Mouse (Mus musculus): ENCODE data around the gene Rnf167. TPM values are rescaled to one million over a fixed set of nuclear protein-coding genes. Genes with fewer than 3 reads are reported as not detected.

Rnf167 gene
- polyA plus RNA-seq, 1 experiment from 2014 or later = 93.4 TPM

DNA sequence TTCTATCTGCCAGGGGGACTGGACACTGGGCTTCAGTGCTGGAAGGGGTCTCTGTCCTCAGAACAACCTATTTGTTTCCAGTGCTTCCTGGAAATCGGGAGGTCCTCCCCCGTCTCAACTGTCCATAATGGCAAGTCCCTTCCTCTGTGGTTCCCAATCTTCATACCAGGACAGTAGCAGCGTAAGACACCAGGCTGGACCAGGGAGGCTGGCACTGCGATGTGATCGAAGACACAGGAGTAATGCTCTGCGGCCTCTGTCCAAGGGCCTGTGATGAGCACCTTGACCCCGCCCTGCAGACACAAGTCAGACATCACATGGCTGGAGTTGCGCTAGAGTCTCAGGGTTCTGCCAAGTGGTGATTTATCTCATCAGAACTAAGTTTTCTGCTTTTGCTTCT is 32.3 kb downstream of the Rnf167 start:
- no peak overlapping the region for H3K4me3 ChIP-seq (replicated peaks; ENCODE audit: low read length)
- no peaks in the 10 kb centered on the region for H3K9me3 ChIP-seq (ENCODE audit: control insufficient read depth, low read length)
- peaks cover 8% of the 10 kb centered on the region; the same call in 1 of the 2 replicates for H3K4me1 ChIP-seq (replicated peaks; ENCODE audit: control insufficient read depth, insufficient read depth, low read length)
- 98% methylated on average over 8 of the region's 8 CpGs for WGBS
- no peak for ATAC-seq (ENCODE audit: low FRiP score)
- H3K36me3 ChIP-seq (replicated peaks; ENCODE audit: control insufficient read depth, insufficient read depth) = peaks cover 84% of the 10 kb centered on the region
- H3K4me2 ChIP-seq (replicated peaks) = no peak overlapping the region
- H3K27ac ChIP-seq = no peak overlapping the region
- H3K9ac ChIP-seq = no peak overlapping the region
- DNase-seq (ENCODE audit: low spot score) = no peak
- no peaks in the 10 kb centered on the region for H3K27me3 ChIP-seq (ENCODE audit: control insufficient read depth, insufficient read depth, low read length)

GRCm38 (mm10) chr11:70679894-70680293 is 32.9 kb downstream of the Rnf167 start:
- Histone ChIP-seq H3K4me3 (replicated peaks; ENCODE audit: low read length) (no peak overlapping the region), H3K4me2 (replicated peaks) (no peak overlapping the region), H3K4me1 (replicated peaks; ENCODE audit: control insufficient read depth, insufficient read depth, low read length) (peaks cover 8% of the 10 kb centered on the region; the same call in 1 of the 2 replicates), H3K36me3 (replicated peaks; ENCODE audit: control insufficient read depth, insufficient read depth) (peaks cover 83% of the 10 kb centered on the region), H3K9me3 (ENCODE audit: control insufficient read depth, low read length) (no peaks in the 10 kb centered on the region), H3K27ac (no peak overlapping the region), H3K27me3 (ENCODE audit: control insufficient read depth, insufficient read depth, low read length) (no peaks in the 10 kb centered on the region), H3K9ac (no peak overlapping the region)
- no peak for ATAC-seq (ENCODE audit: low FRiP score)
- DNase-seq (ENCODE audit: low spot score) = no peak
- 94% methylated on average over 7 of the region's 8 CpGs for WGBS

DNA sequence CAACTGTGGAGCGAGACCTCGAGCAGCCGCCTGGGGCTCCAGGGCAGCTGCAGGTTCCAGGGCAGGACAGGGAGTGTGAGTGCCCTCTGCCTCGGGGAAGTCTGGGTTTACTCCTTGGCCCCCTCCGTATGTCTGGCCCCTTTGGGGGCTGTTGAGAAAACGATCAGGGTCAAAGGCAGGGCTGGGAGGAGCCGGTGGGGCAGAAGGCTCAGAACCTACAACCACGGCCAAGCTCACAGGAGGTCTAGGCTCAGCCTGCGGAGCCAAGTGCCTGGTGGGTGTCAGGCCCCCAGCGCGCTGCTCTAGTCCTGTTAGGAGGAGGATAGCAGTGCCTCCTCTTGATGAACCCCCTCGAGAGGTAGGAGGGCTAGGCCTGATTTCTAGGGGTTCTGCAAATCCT is 34.1 kb downstream of the Rnf167 start:
- Histone ChIP-seq H3K27me3 (ENCODE audit: control insufficient read depth, insufficient read depth, low read length) (no peaks in the 10 kb centered on the region), H3K36me3 (replicated peaks; ENCODE audit: control insufficient read depth, insufficient read depth) (peaks cover 78% of the 10 kb centered on the region), H3K9ac (0 out of 2 replicates have a peak overlapping the region, but pooled peaks have one; percentile 12), H3K4me2 (replicated peaks) (no peak overlapping the region), H3K4me3 (replicated peaks; ENCODE audit: low read length) (no peak overlapping the region), H3K9me3 (ENCODE audit: control insufficient read depth, low read length) (no peaks in the 10 kb centered on the region), H3K4me1 (replicated peaks; ENCODE audit: control insufficient read depth, insufficient read depth, low read length) (peaks cover 8% of the 10 kb centered on the region; the same call in 1 of the 2 replicates), H3K27ac (no peak overlapping the region)
- DNase-seq (ENCODE audit: low spot score) (no peak), ATAC-seq (ENCODE audit: low FRiP score) (no peak)
- WGBS = 73% methylated on average over 12 of the region's 12 CpGs

DNA sequence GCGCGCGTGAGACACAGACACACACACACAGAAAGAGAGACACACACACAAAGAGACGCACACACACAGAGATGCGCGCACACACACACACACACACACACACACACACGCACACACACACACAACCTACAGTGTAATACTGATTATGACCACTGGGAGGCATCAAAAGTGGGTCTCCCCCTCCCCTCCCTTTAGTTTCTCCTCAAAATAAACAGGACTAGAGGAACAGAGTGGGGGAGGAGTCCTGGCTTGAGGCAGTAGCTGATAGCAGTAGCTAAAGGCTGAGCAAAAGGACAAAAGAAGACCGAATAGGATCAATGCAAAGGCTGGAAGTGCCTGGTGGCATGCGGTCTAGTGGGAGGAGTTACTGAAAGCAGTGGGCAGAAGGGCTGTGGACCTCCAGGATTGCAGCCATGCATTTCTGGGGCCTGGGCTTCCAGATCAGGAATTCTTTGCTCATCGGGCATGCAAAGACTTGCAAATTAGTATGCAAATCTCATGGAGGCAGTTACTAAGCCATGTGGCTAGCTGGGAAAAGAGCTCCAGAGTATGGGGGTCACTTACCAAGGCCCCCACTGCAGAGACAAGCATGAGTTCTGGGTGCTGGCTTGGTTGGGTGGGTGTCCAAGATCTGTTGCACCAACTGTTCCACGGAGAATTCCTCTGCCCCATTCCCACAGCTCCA is 35.0 kb downstream of the Rnf167 start:
- H3K9ac ChIP-seq = peak overlapping the region; percentile 4; the same call in 1 of the 2 replicates
- H3K36me3 ChIP-seq (replicated peaks; ENCODE audit: control insufficient read depth, insufficient read depth) = peaks cover 69% of the 10 kb centered on the region
- DNase-seq (ENCODE audit: low spot score) (peak; percentile 65), ATAC-seq (ENCODE audit: low FRiP score) (peak; percentile 55; the same call in 1 of the 2 replicates)
- WGBS = 12% methylated on average over 11 of the region's 11 CpGs
- 0 out of 2 replicates have a peak overlapping the region, but pooled peaks have one; percentile 1 for H3K4me2 ChIP-seq (replicated peaks)
- peaks cover 16% of the 10 kb centered on the region for H3K4me1 ChIP-seq (replicated peaks; ENCODE audit: control insufficient read depth, insufficient read depth, low read length)
- H3K9me3 ChIP-seq (ENCODE audit: control insufficient read depth, low read length) = no peaks in the 10 kb centered on the region
- no peaks in the 10 kb centered on the region for H3K27me3 ChIP-seq (ENCODE audit: control insufficient read depth, insufficient read depth, low read length)
- H3K4me3 ChIP-seq (replicated peaks; ENCODE audit: low read length) = no peak overlapping the region
- peak overlapping the region; percentile 33; the same call in 1 of the 2 replicates for H3K27ac ChIP-seq

DNA sequence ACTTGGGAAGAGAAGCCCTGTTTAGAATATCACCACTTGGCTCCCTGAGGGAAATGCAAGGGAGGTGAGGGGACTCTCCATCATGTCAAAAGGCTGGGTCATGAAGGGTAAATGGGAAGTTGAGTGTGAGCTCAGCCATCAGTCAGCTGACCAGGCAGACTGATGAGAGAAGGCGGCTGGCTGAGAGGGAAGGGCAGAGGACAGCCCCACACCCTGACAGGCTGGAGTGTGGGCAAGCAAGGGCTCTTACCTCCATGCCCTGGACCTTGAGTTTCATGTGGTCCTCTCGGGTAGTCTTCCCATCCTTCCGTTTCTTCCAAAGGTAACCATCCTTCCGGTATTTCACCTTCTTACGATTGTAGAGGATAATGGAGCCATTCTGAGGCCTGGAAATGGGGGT is 36.6 kb downstream of the Rnf167 start:
- Histone ChIP-seq H3K36me3 (replicated peaks; ENCODE audit: control insufficient read depth, insufficient read depth) (peaks cover 58% of the 10 kb centered on the region), H3K9me3 (ENCODE audit: control insufficient read depth, low read length) (no peaks in the 10 kb centered on the region), H3K4me1 (replicated peaks; ENCODE audit: control insufficient read depth, insufficient read depth, low read length) (peaks cover 25% of the 10 kb centered on the region), H3K4me3 (replicated peaks; ENCODE audit: low read length) (no peak overlapping the region), H3K4me2 (replicated peaks) (no peak overlapping the region), H3K27ac (no peak overlapping the region), H3K9ac (no peak overlapping the region), H3K27me3 (ENCODE audit: control insufficient read depth, insufficient read depth, low read length) (no peaks in the 10 kb centered on the region)
- WGBS = 90% methylated on average over 5 of the region's 5 CpGs
- ATAC-seq (ENCODE audit: low FRiP score) = no peak
- no peak for DNase-seq (ENCODE audit: low spot score)

DNA sequence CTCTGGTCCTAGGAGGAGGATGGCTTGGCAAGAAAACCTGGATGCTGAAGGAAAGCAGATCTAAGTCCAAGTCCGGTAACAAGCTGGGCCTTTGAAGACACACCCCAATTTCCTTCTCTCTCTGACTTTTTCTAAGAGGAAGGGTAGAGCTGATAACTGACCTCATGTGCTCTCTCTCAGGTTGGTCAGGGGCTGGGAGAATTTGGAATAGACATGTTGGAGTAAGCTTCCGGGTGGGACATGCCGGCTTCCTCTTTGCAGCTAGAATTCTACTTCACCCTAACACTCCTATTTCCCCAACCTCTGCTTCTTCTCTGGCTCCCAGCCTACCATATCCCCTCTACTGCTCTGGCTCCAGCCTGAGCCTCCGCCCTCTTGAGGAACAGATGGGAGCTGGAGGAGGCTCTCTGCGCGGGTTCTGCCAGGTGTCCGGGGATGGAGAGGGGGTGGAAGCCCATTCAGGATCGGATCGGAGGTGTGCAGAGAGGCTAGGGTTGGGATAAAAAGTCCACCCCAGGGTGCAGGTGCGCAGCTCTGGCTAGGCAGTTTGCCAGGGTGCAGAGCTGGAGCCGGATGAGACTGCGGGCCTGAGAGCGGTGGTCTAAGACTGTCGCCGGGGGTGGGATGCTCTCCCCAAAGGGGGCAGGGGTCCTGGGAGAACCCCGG is 40.0 kb downstream of the Rnf167 start:
- peaks cover 35% of the 10 kb centered on the region for H3K36me3 ChIP-seq (replicated peaks; ENCODE audit: control insufficient read depth, insufficient read depth)
- H3K4me1 ChIP-seq (replicated peaks; ENCODE audit: control insufficient read depth, insufficient read depth, low read length) = peaks cover 28% of the 10 kb centered on the region
- peak; percentile 55 for ATAC-seq (ENCODE audit: low FRiP score)
- H3K27ac ChIP-seq = peak overlapping the region; percentile 85
- peak; percentile 42 for DNase-seq (ENCODE audit: low spot score)
- peak overlapping the region; percentile 82 for H3K4me2 ChIP-seq (replicated peaks)
- no peaks in the 10 kb centered on the region for H3K9me3 ChIP-seq (ENCODE audit: control insufficient read depth, low read length)
- 5% methylated on average over 14 of the region's 16 CpGs for WGBS
- peak overlapping the region; percentile 76 for H3K4me3 ChIP-seq (replicated peaks; ENCODE audit: low read length)
- peak overlapping the region; percentile 84 for H3K9ac ChIP-seq
- no peaks in the 10 kb centered on the region for H3K27me3 ChIP-seq (ENCODE audit: control insufficient read depth, insufficient read depth, low read length)

- DNase-seq (ENCODE audit: low spot score) (peak; percentile 78), ATAC-seq (ENCODE audit: low FRiP score) (peak; percentile 85)
- H3K27ac ChIP-seq = peak within 1 kb of the TSS; percentile 85
- H3K9ac ChIP-seq = peak within 1 kb of the TSS; percentile 84
- peaks cover 28% of the 10 kb centered on the region for H3K36me3 ChIP-seq (replicated peaks; ENCODE audit: control insufficient read depth, insufficient read depth)
- peaks cover 22% of the 10 kb centered on the region for H3K4me1 ChIP-seq (replicated peaks; ENCODE audit: control insufficient read depth, insufficient read depth, low read length)
- H3K27me3 ChIP-seq (ENCODE audit: control insufficient read depth, insufficient read depth, low read length) = no peaks in the 10 kb centered on the region
- H3K4me2 ChIP-seq (replicated peaks) = peak within 1 kb of the TSS; percentile 82
- peak within 1 kb of the TSS; percentile 76 for H3K4me3 ChIP-seq (replicated peaks; ENCODE audit: low read length)
- H3K9me3 ChIP-seq (ENCODE audit: control insufficient read depth, low read length) = no peaks in the 10 kb centered on the region
- WGBS = under 1% methylated on average over 54 of the region's 55 CpGs
Measured at GRCm38 (mm10) chr11:70687601-70688199, 40.7 kb downstream of the Rnf167 start, which contains the start of gene Camta2. Gene Camta2, minus strand, starts transcription at chr11:70688105.

GRCm38 (mm10) chr11:70688372-70688771 is 41.3 kb downstream of the Rnf167 start:
- Histone ChIP-seq H3K9me3 (ENCODE audit: control insufficient read depth, low read length) (no peaks in the 10 kb centered on the region), H3K4me2 (replicated peaks) (peak overlapping the region; percentile 82), H3K9ac (peak overlapping the region; percentile 84), H3K4me3 (replicated peaks; ENCODE audit: low read length) (peak overlapping the region; percentile 76), H3K36me3 (replicated peaks; ENCODE audit: control insufficient read depth, insufficient read depth) (peaks cover 22% of the 10 kb centered on the region), H3K27ac (peak overlapping the region; percentile 85), H3K27me3 (ENCODE audit: control insufficient read depth, insufficient read depth, low read length) (no peaks in the 10 kb centered on the region), H3K4me1 (replicated peaks; ENCODE audit: control insufficient read depth, insufficient read depth, low read length) (peaks cover 21% of the 10 kb centered on the region)
- WGBS = 12% methylated on average over 8 of the region's 8 CpGs
- DNase-seq (ENCODE audit: low spot score) (no peak), ATAC-seq (ENCODE audit: low FRiP score) (no peak)

DNA sequence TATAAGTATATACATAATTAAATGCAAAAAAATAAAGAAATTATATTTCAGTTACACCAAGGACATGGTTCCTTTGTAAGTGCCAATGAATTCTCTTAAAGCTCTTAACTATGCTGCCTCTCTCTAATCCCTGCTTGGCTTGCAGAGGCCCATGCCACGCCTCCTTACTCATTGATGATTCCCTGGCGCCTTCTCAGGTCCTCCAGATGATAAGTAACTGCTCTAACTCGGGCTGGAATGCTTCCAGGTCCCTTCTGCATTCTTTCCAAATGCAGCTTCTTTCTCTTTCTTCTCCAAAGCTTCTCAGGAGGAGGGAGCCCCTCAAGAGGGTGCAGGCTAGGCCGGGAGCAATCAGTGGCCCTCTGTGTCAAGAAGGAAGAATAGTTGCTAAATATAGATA is 42.5 kb downstream of the Rnf167 start:
- Histone ChIP-seq H3K27ac (no peak overlapping the region), H3K4me2 (replicated peaks) (no peak overlapping the region), H3K27me3 (ENCODE audit: control insufficient read depth, insufficient read depth, low read length) (no peaks in the 10 kb centered on the region), H3K36me3 (replicated peaks; ENCODE audit: control insufficient read depth, insufficient read depth) (peaks cover 11% of the 10 kb centered on the region), H3K9ac (no peak overlapping the region), H3K4me3 (replicated peaks; ENCODE audit: low read length) (no peak overlapping the region), H3K4me1 (replicated peaks; ENCODE audit: control insufficient read depth, insufficient read depth, low read length) (peaks cover 21% of the 10 kb centered on the region), H3K9me3 (ENCODE audit: control insufficient read depth, low read length) (no peaks in the 10 kb centered on the region)
- ATAC-seq (ENCODE audit: low FRiP score) (no peak), DNase-seq (ENCODE audit: low spot score) (no peak)
- WGBS = 66% methylated on average over 4 of the region's 4 CpGs
